Mouse (Mus musculus) brain, adult 2 months (tissue): ENCODE results near the gene Glra2.
"Not testable (repeated sequence)": the region's sequence is repeated elsewhere in the genome, so short reads cannot be mapped to it uniquely, and the experiment has no call there.

ENCODE experiments used
- DNase-seq: peaks from one replicate; pipeline ENCODE4 v3.0.0; 2011; ENCODE audit warnings: low read depth, low spot score

Glra2 gene

GRCm38 (mm10) chrX:165326939-165327698 lies at the start of gene Glra2:
Glra2 (minus strand) TSS chrX:165327393.
- peak; percentile 20 for DNase-seq

GRCm38 (mm10) chrX:165362798-165363197 lies 35.6 kb upstream of the Glra2 start:
- peak; percentile 55 for DNase-seq

GRCm38 (mm10) chrX:165344611-165345010 lies 17.4 kb upstream of the Glra2 start:
- no peak for DNase-seq

- peak; percentile 60 for DNase-seq
Observed at GRCm38 (mm10) chrX:165327699-165328333, 623 bp upstream of the Glra2 start.

GRCm38 (mm10) chrX:165193550-165193949 lies 133.6 kb downstream of the Glra2 start:
- peak; percentile 33 for DNase-seq

- DNase-seq = peak; percentile 13
Observed at GRCm38 (mm10) chrX:165191170-165191569, 136.0 kb downstream of the Glra2 start.

GRCm38 (mm10) chrX:165182948-165183347 lies 144.2 kb downstream of the Glra2 start:
- DNase-seq = not testable (repeated sequence)

- DNase-seq = no peak
Observed at GRCm38 (mm10) chrX:165156549-165156948, 170.6 kb downstream of the Glra2 start.

GRCm38 (mm10) chrX:165104171-165104570 lies 223.0 kb downstream of the Glra2 start:
- peak; percentile 71 for DNase-seq
